Mouse (Mus musculus): ENCODE data around the gene Hmox1. TPM values are rescaled to one million over a fixed set of nuclear protein-coding genes. Genes with fewer than 3 reads are reported as not detected.

Gene Hmox1
- polyA plus RNA-seq, 1 experiment from 2014 or later = 23.4 TPM

- WGBS = 90% methylated on average over 1 of the region's 1 CpGs
- H3K4me2 ChIP-seq (replicated peaks) = no peak overlapping the region
- H3K4me3 ChIP-seq = no peak overlapping the region
- H3K27me3 ChIP-seq = no peaks in the 10 kb centered on the region
- ATAC-seq (ENCODE audit: insufficient number of reproducible peaks, insufficient read depth, low FRiP score, low TSS enrichment) = no peak
- no peaks in the 10 kb centered on the region for H3K36me3 ChIP-seq
- H3K27ac ChIP-seq = no peak overlapping the region
- no peak overlapping the region for H3K9ac ChIP-seq
- H3K4me1 ChIP-seq = no peaks in the 10 kb centered on the region
- H3K9me3 ChIP-seq = no peaks in the 10 kb centered on the region
Measured at GRCm38 (mm10) chr8:75074876-75075275, 18.5 kb upstream of the Hmox1 start.

- Histone ChIP-seq H3K36me3 (no peaks in the 10 kb centered on the region), H3K9ac (no peak overlapping the region), H3K4me2 (replicated peaks) (no peak overlapping the region), H3K4me1 (peaks cover under 1% of the 10 kb centered on the region; the same call in 1 of the 2 replicates), H3K27me3 (no peaks in the 10 kb centered on the region), H3K9me3 (no peaks in the 10 kb centered on the region), H3K4me3 (no peak overlapping the region), H3K27ac (no peak overlapping the region)
- 76% methylated on average over 1 of the region's 1 CpGs for WGBS
- ATAC-seq (ENCODE audit: insufficient number of reproducible peaks, insufficient read depth, low FRiP score, low TSS enrichment) = no peak
Measured at GRCm38 (mm10) chr8:75078215-75078614, 15.2 kb upstream of the Hmox1 start.

GRCm38 (mm10) chr8:75078851-75079250 lies 14.6 kb upstream of the Hmox1 start:
- no peak for ATAC-seq (ENCODE audit: insufficient number of reproducible peaks, insufficient read depth, low FRiP score, low TSS enrichment)
- H3K27ac ChIP-seq = no peak overlapping the region
- no peak overlapping the region for H3K4me3 ChIP-seq
- no peaks in the 10 kb centered on the region for H3K36me3 ChIP-seq
- H3K4me2 ChIP-seq (replicated peaks) = no peak overlapping the region
- no peaks in the 10 kb centered on the region for H3K27me3 ChIP-seq
- peaks cover 6% of the 10 kb centered on the region; the same call in 1 of the 2 replicates for H3K4me1 ChIP-seq
- H3K9ac ChIP-seq = no peak overlapping the region
- WGBS = 92% methylated on average over 9 of the region's 9 CpGs
- no peaks in the 10 kb centered on the region for H3K9me3 ChIP-seq

GRCm38 (mm10) chr8:75081364-75082040 lies 11.9 kb upstream of the Hmox1 start:
- H3K9me3 ChIP-seq = no peaks in the 10 kb centered on the region
- H3K27me3 ChIP-seq = no peaks in the 10 kb centered on the region
- H3K4me3 ChIP-seq = no peak overlapping the region
- no peak overlapping the region for H3K9ac ChIP-seq
- peaks cover 6% of the 10 kb centered on the region; the same call in 1 of the 2 replicates for H3K4me1 ChIP-seq
- H3K4me2 ChIP-seq (replicated peaks) = no peak overlapping the region
- H3K36me3 ChIP-seq = no peaks in the 10 kb centered on the region
- 80% methylated on average over 9 of the region's 9 CpGs for WGBS
- H3K27ac ChIP-seq = no peak overlapping the region
- ATAC-seq (ENCODE audit: insufficient number of reproducible peaks, insufficient read depth, low FRiP score, low TSS enrichment) = no peak

- H3K4me1 ChIP-seq = peaks cover 6% of the 10 kb centered on the region; the same call in 1 of the 2 replicates
- 80% methylated on average over 6 of the region's 6 CpGs for WGBS
- no peak overlapping the region for H3K4me3 ChIP-seq
- no peaks in the 10 kb centered on the region for H3K36me3 ChIP-seq
- no peak overlapping the region for H3K4me2 ChIP-seq (replicated peaks)
- ATAC-seq (ENCODE audit: insufficient number of reproducible peaks, insufficient read depth, low FRiP score, low TSS enrichment) = no peak
- H3K9ac ChIP-seq = no peak overlapping the region
- no peaks in the 10 kb centered on the region for H3K9me3 ChIP-seq
- H3K27ac ChIP-seq = no peak overlapping the region
- H3K27me3 ChIP-seq = no peaks in the 10 kb centered on the region
Measured at GRCm38 (mm10) chr8:75082181-75082805, 11.1 kb upstream of the Hmox1 start.

GRCm38 (mm10) chr8:75083846-75084245 lies 9.6 kb upstream of the Hmox1 start:
- H3K4me2 ChIP-seq (replicated peaks) = peak overlapping the region; percentile 53
- H3K27me3 ChIP-seq = no peaks in the 10 kb centered on the region
- no peak overlapping the region for H3K9ac ChIP-seq
- WGBS = 6% methylated on average over 16 of the region's 17 CpGs
- no peaks in the 10 kb centered on the region for H3K36me3 ChIP-seq
- no peaks in the 10 kb centered on the region for H3K9me3 ChIP-seq
- H3K27ac ChIP-seq = no peak overlapping the region
- peak; percentile 91 for ATAC-seq (ENCODE audit: insufficient number of reproducible peaks, insufficient read depth, low FRiP score, low TSS enrichment)
- H3K4me3 ChIP-seq = peak overlapping the region; percentile 25
- peaks cover 6% of the 10 kb centered on the region for H3K4me1 ChIP-seq

- H3K27me3 ChIP-seq = no peaks in the 10 kb centered on the region
- 71% methylated on average over 3 of the region's 3 CpGs for WGBS
- H3K36me3 ChIP-seq = no peaks in the 10 kb centered on the region
- peaks cover 13% of the 10 kb centered on the region for H3K4me1 ChIP-seq
- no peaks in the 10 kb centered on the region for H3K9me3 ChIP-seq
- H3K4me2 ChIP-seq (replicated peaks) = peak overlapping the region; percentile 53
- H3K9ac ChIP-seq = no peak overlapping the region
- no peak for ATAC-seq (ENCODE audit: insufficient number of reproducible peaks, insufficient read depth, low FRiP score, low TSS enrichment)
- no peak overlapping the region for H3K27ac ChIP-seq
- H3K4me3 ChIP-seq = no peak overlapping the region
Measured at GRCm38 (mm10) chr8:75084382-75085064, 8.9 kb upstream of the Hmox1 start.

GRCm38 (mm10) chr8:75086002-75086401 lies 7.4 kb upstream of the Hmox1 start:
- WGBS = 79% methylated on average over 2 of the region's 2 CpGs
- H3K4me1 ChIP-seq = peaks cover 13% of the 10 kb centered on the region

GRCm38 (mm10) chr8:75087127-75087526 lies 6.3 kb upstream of the Hmox1 start:
- Histone ChIP-seq H3K9me3 (no peaks in the 10 kb centered on the region), H3K4me1 (peaks cover 13% of the 10 kb centered on the region), H3K27ac (no peak overlapping the region), H3K27me3 (no peaks in the 10 kb centered on the region), H3K36me3 (no peaks in the 10 kb centered on the region), H3K4me2 (replicated peaks) (no peak overlapping the region), H3K9ac (no peak overlapping the region), H3K4me3 (no peak overlapping the region)
- ATAC-seq (ENCODE audit: insufficient number of reproducible peaks, insufficient read depth, low FRiP score, low TSS enrichment) = no peak

More at GRCm38 (mm10) chr8:75086002-75086401, 7.4 kb upstream of the Hmox1 start:
- Histone ChIP-seq H3K4me2 (replicated peaks) (no peak overlapping the region), H3K27ac (no peak overlapping the region), H3K4me3 (no peak overlapping the region), H3K27me3 (no peaks in the 10 kb centered on the region), H3K9me3 (no peaks in the 10 kb centered on the region), H3K36me3 (no peaks in the 10 kb centered on the region), H3K9ac (no peak overlapping the region)
- ATAC-seq (ENCODE audit: insufficient number of reproducible peaks, insufficient read depth, low FRiP score, low TSS enrichment) = no peak

- no peaks in the 10 kb centered on the region for H3K27me3 ChIP-seq
- H3K27ac ChIP-seq = peak overlapping the region; percentile 67
- H3K4me1 ChIP-seq = peaks cover 12% of the 10 kb centered on the region
- H3K4me2 ChIP-seq (replicated peaks) = peak overlapping the region; percentile 23; the same call in 1 of the 2 replicates
- no peak overlapping the region for H3K4me3 ChIP-seq
- 17% methylated on average over 6 of the region's 6 CpGs for WGBS
- no peaks in the 10 kb centered on the region for H3K9me3 ChIP-seq
- H3K9ac ChIP-seq = peak overlapping the region; percentile 28
- peak; percentile 53; the same call in 1 of the 2 replicates for ATAC-seq (ENCODE audit: insufficient number of reproducible peaks, insufficient read depth, low FRiP score, low TSS enrichment)
- no peaks in the 10 kb centered on the region for H3K36me3 ChIP-seq
Measured at GRCm38 (mm10) chr8:75088989-75089881, 4.2 kb upstream of the Hmox1 start.

- no peak for ATAC-seq (ENCODE audit: insufficient number of reproducible peaks, insufficient read depth, low FRiP score, low TSS enrichment)
- 88% methylated on average over 4 of the region's 4 CpGs for WGBS
- no peak overlapping the region for H3K27ac ChIP-seq
- no peak overlapping the region for H3K4me2 ChIP-seq (replicated peaks)
- no peaks in the 10 kb centered on the region for H3K36me3 ChIP-seq
- no peaks in the 10 kb centered on the region for H3K9me3 ChIP-seq
- H3K4me3 ChIP-seq = no peak overlapping the region
- no peaks in the 10 kb centered on the region for H3K27me3 ChIP-seq
- H3K4me1 ChIP-seq = peaks cover 17% of the 10 kb centered on the region
- no peak overlapping the region for H3K9ac ChIP-seq
Measured at GRCm38 (mm10) chr8:75090781-75091365, 2.5 kb upstream of the Hmox1 start.
